Mouse (Mus musculus) olfactory bulb, adult 2 months (tissue): ENCODE measurements around the gene Slc7a7. TPM values are rescaled to one million over a fixed set of nuclear protein-coding genes. Genes with fewer than 3 reads are reported as not detected.

Experiments used
- H3K27ac ChIP-seq: fragments of 200-500 bp; 2 replicates; pipeline ENCODE4 v1.5.1; 2012; ENCODE audit warnings: low read depth, low read length; ENCODE audit not compliant: insufficient read depth
- H3K4me1 ChIP-seq: fragments of 200-500 bp; 2 replicates; pipeline ENCODE4 v1.6.1; 2012; ENCODE audit warnings: low read length; ENCODE audit not compliant: control insufficient read depth, insufficient read depth
- H3K4me3 ChIP-seq: fragments of 200-500 bp; 2 replicates; pipeline ENCODE4 v1.5.1; 2012; ENCODE audit warnings: mild to moderate bottlenecking, low read depth, low read length, moderate library complexity; ENCODE audit not compliant: insufficient read depth
- CTCF ChIP-seq: fragments of 200-500 bp; IDR thresholded peaks from 2 replicates; pipeline ENCODE4 v1.5.1; 2012; ENCODE audit warnings: low read depth, mild to moderate bottlenecking, low read length, moderate library complexity; ENCODE audit not compliant: insufficient read depth
- POLR2A ChIP-seq: fragments of 200-500 bp; IDR thresholded peaks from 2 replicates; pipeline ENCODE4 v1.6.1; 2012; ENCODE audit warnings: mild to moderate bottlenecking, low read depth, low read length, moderate library complexity; ENCODE audit not compliant: insufficient read depth
- WGBS: fragments of 180-500 bp; shearing (Covaris S2); methylation state at CpG from one replicate; pipeline ENCODE4 v1.1.7; 2018; 5-methylcytosine and 5-hydroxymethylcytosine counted together
- polyA plus RNA-seq: library from polyadenylated mRNA; stranded (reverse); fragments of >200 nt; gene quantifications from 2 replicates; pipeline ENCODE4 v1.2.4, GENCODE M21; 2012; ENCODE audit warnings: low replicate concordance; ENCODE audit not compliant: missing spikeins, insufficient read depth, insufficient read length

The Slc7a7 gene
- polyA plus RNA-seq, 1 experiment = not detected

GRCm38 (mm10) chr14:54401723-54402122 lies 15.9 kb downstream of the Slc7a7 start:
- H3K4me3 ChIP-seq = no peak overlapping the region
- no peaks in the 10 kb centered on the region for H3K4me1 ChIP-seq
- TF ChIP-seq POLR2A (no peak), CTCF (no peak)
- no peak overlapping the region for H3K27ac ChIP-seq
- 88% methylated on average over 3 of the region's 3 CpGs for WGBS

- WGBS = 73% methylated on average over 8 of the region's 8 CpGs
- TF ChIP-seq POLR2A (no peak), CTCF (no peak)
Measured at GRCm38 (mm10) chr14:54398921-54399382, 18.6 kb downstream of the Slc7a7 start.

DNA sequence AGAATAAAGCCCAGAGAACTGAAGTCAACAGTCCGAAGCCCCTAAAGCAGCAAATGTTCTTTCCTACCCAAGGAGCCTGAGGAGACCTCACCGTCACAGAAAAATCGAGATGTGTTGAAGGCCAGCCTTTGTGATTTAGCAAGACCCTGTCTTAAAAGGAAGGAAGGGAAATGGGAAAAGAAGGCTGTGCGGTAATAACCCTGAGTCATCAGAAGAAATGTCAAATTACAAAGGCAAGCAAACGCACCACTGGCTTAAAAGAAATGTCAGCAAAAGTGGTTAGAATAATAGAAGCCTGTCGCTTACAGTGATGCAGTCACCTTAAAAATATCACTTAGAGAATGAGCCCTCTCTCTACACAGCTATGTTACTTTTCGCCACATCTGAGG lies 19.1 kb downstream of the Slc7a7 start:
- H3K27ac ChIP-seq = no peak overlapping the region
- H3K4me1 ChIP-seq = no peaks in the 10 kb centered on the region
- TF ChIP-seq CTCF = no peak
- no peak for TF ChIP-seq POLR2A
- 72% methylated on average over 7 of the region's 7 CpGs for WGBS
- H3K4me3 ChIP-seq = no peak overlapping the region

More at GRCm38 (mm10) chr14:54398921-54399382, 18.6 kb downstream of the Slc7a7 start:
- Histone ChIP-seq H3K4me3 (no peak overlapping the region), H3K4me1 (no peaks in the 10 kb centered on the region), H3K27ac (no peak overlapping the region)

DNA sequence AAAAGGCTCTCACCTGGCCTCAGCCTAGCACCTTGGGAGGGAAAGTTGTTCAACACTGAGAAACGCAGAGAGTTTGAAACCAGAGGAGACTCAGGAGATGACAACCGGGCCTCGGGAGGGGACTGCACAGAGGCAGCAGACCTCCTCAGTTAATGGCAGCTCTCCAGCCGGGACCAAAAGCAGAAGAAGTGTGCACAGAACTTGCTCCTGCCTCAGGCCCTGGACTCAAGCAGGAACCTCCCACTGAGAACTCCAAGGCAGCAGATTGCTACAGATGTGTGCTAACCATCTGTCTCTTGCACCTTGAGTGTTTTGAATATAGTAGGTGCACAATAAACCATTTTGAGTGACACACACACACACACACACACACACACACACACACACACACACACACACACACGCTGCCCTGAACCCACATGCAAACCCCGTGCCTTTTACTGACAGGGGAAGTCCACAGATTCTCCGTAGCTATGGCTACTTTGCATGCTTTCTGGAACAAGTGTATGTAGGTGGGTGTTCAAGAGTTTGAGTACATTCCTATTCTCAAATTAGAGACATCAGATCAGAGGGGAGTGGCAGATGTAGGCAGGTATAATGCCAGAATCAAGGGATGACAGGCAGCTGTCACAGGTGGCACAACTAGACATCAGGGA lies 19.6 kb downstream of the Slc7a7 start:
- no peak overlapping the region for H3K27ac ChIP-seq
- H3K4me1 ChIP-seq = no peaks in the 10 kb centered on the region
- no peak overlapping the region for H3K4me3 ChIP-seq
- WGBS = 80% methylated on average over 7 of the region's 7 CpGs
- TF ChIP-seq CTCF (no peak), POLR2A (no peak)

DNA sequence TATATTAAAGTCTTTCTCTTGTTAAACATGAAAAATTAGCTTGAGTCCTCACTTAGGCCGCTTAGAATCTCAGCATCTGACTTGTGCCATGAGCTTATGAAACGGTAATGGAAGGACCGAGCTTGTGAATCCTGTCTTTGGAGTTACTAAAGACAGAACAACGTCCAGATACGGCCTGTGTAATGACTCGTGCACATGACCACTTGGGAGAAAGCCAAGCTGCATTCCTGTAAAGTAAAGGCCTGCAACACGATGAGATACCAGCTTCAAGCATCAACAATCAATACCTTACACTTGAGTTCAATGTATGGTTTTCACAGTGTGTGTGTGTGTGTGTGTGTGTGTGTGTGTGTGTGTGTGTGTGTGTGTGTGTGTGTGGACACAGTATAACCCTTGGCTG lies 20.9 kb downstream of the Slc7a7 start:
- WGBS = 81% methylated on average over 7 of the region's 7 CpGs
- TF ChIP-seq POLR2A (no peak), CTCF (no peak)
- Histone ChIP-seq H3K27ac (no peak overlapping the region), H3K4me3 (no peak overlapping the region), H3K4me1 (no peaks in the 10 kb centered on the region)

DNA sequence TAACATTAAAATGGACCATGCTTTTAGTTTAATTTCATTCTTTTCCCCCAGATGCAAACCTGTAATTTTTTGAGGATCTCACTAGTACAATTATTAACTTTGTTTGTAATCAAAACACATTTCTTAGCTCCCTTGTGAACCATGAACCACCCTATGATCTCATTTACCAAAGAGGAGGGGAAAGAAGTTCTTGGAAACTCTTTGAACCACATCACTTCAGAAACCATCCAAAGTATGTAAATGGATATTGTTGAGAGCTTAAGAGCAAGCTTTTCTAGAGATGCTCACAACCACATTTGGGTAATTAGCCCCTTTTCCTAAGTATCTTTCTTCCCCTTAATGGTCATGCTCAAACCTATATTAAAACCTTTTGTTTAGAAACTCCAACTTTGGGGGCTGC lies 23.3 kb downstream of the Slc7a7 start:
- no peak overlapping the region for H3K27ac ChIP-seq
- TF ChIP-seq POLR2A (no peak), CTCF (no peak)
- no peak overlapping the region for H3K4me3 ChIP-seq
- H3K4me1 ChIP-seq = no peaks in the 10 kb centered on the region

DNA sequence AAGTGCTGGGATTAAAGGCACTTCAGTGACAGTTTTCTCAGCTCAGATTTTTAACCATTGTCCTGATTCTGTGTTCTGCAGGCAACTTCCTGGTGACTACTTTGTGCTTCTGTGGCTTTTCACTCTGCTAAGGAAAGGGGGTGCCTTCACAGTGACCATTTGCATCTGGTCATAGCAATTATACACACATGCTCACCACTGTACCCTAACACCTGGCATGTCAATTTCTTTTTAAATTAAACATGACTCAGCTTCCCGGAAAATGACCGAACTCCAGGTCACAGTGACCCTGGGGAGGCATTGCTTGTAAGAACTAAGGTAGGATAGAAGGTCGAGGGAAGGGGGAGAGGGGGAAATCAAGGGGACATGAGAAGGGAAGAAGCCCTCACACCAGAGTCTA lies 23.8 kb downstream of the Slc7a7 start:
- WGBS = 77% methylated on average over 3 of the region's 3 CpGs
- no peaks in the 10 kb centered on the region for H3K4me1 ChIP-seq
- TF ChIP-seq CTCF = no peak
- TF ChIP-seq POLR2A = no peak
- no peak overlapping the region for H3K4me3 ChIP-seq
- no peak overlapping the region for H3K27ac ChIP-seq

GRCm38 (mm10) chr14:54390843-54391242 lies 26.7 kb downstream of the Slc7a7 start:
- Histone ChIP-seq H3K4me1 (no peaks in the 10 kb centered on the region), H3K27ac (no peak overlapping the region), H3K4me3 (no peak overlapping the region)
- WGBS = 47% methylated on average over 6 of the region's 6 CpGs
- TF ChIP-seq POLR2A = no peak
- no peak for TF ChIP-seq CTCF

DNA sequence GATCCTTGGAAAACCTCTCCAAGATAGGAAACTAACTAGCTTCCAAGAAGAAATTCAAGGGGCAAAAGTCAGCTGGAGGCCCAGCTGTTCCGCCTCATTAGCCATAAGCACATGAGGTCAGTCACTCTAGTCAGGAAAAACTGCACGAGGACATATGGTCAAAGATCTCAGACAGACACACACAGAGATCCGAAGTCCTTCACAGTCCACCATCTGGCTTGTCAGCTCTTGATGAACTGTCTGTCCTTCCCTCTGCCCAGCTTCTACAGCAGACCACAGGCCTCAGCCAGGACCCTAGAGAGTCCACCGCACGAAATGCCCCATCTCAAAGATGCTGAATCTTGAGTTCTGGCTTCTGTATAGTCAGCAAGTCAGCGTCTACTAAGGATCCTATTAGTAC lies 30.0 kb downstream of the Slc7a7 start:
- no peak for TF ChIP-seq CTCF
- no peak for TF ChIP-seq POLR2A
- 89% methylated on average over 6 of the region's 6 CpGs for WGBS
- Histone ChIP-seq H3K4me1 (no peaks in the 10 kb centered on the region), H3K27ac (no peak overlapping the region), H3K4me3 (no peak overlapping the region)
